Mouse (Mus musculus) lung, postnatal 25 days (tissue): ENCODE results near the gene Ciao2b.
"Not testable (repeated sequence)": the region's sequence is repeated elsewhere in the genome, so short reads cannot be mapped to it uniquely, and the experiment has no call there.

Experiments used
- DNase-seq: peaks from one replicate; pipeline ENCODE4 v3.0.0; 2022; ENCODE audit warnings: low spot score

Ciao2b gene

GRCm38 (mm10) chr8:104641426-104642323, at the start of gene Ciao2b:
Ciao2b (minus strand) TSS chr8:104641965.
- DNase-seq = peak; percentile 89

GRCm38 (mm10) chr8:104688433-104688832, 46.7 kb upstream of the Ciao2b start:
- no peak for DNase-seq

GRCm38 (mm10) chr8:104655614-104656013, 13.8 kb upstream of the Ciao2b start:
- DNase-seq = no peak

GRCm38 (mm10) chr8:104654984-104655383, 13.2 kb upstream of the Ciao2b start:
- DNase-seq = peak; percentile 84

- DNase-seq = not testable (repeated sequence)
Measured at GRCm38 (mm10) chr8:104644187-104644586, 2.4 kb upstream of the Ciao2b start.

- DNase-seq = no peak
Measured at GRCm38 (mm10) chr8:104642324-104642654, 524 bp upstream of the Ciao2b start.

- no peak for DNase-seq
Measured at GRCm38 (mm10) chr8:104640831-104641370, 864 bp downstream of the Ciao2b start.

GRCm38 (mm10) chr8:104640241-104640640, 1.5 kb downstream of the Ciao2b start:
- DNase-seq = no peak

- DNase-seq = no peak
Measured at GRCm38 (mm10) chr8:104638010-104638409, 3.8 kb downstream of the Ciao2b start.

GRCm38 (mm10) chr8:104635004-104635710, 6.6 kb downstream of the Ciao2b start:
- DNase-seq = no peak

- no peak for DNase-seq
Measured at GRCm38 (mm10) chr8:104633156-104633744, 8.5 kb downstream of the Ciao2b start.

GRCm38 (mm10) chr8:104632486-104632885, 9.3 kb downstream of the Ciao2b start:
- no peak for DNase-seq

GRCm38 (mm10) chr8:104631975-104632374, 9.8 kb downstream of the Ciao2b start:
- DNase-seq = no peak

GRCm38 (mm10) chr8:104630981-104631663, 10.6 kb downstream of the Ciao2b start, which contains the start of gene Rrad:
Rrad (minus strand) TSS chr8:104631327.
- DNase-seq = peak; percentile 56

GRCm38 (mm10) chr8:104630574-104630973, 11.2 kb downstream of the Ciao2b start:
- DNase-seq = no peak

- DNase-seq = no peak
Measured at GRCm38 (mm10) chr8:104630111-104630479, 11.7 kb downstream of the Ciao2b start.

GRCm38 (mm10) chr8:104629306-104630110, 12.3 kb downstream of the Ciao2b start:
- DNase-seq = no peak

GRCm38 (mm10) chr8:104628402-104628801, 13.4 kb downstream of the Ciao2b start:
- no peak for DNase-seq

- no peak for DNase-seq
Measured at GRCm38 (mm10) chr8:104627065-104627740, 14.6 kb downstream of the Ciao2b start.

- peak; percentile 71 for DNase-seq
Measured at GRCm38 (mm10) chr8:104624161-104624560, 17.6 kb downstream of the Ciao2b start, which contains the start of gene Cdh16. Cdh16 (minus strand) TSS chr8:104624396.
